Mouse (Mus musculus) kidney, postnatal 14 days (tissue): ENCODE results near the gene Vmn1r159.
"Not testable (repeated sequence)": the region's sequence is repeated elsewhere in the genome, so short reads cannot be mapped to it uniquely, and the experiment has no call there.

Experiments used
- DNase-seq: peaks from one replicate; pipeline ENCODE4 v3.0.0; 2022; ENCODE audit warnings: mixed read lengths

Vmn1r159 gene

DNA sequence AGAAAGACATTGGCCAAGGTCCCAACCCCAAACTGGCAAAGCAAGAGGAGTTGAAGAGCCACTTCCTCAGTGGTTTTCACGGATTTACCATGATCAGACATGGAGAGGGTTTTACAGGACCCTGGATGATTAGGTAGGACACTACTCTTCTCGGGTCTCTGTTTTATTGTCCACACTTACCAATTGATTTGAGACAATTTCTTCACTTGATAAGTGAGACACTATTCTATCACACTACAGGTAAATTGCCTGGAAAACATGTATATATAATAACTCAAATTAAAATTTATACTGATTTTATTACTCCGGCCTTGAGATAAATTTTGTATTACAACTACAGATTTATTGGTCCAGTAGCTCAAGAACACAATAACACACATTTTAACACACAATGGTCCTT lies at the start of gene Vmn1r159:
Gene Vmn1r159, minus strand, starts transcription at position 101 of the 400 bp plus-strand sequence.
- not testable (repeated sequence) for DNase-seq

DNA sequence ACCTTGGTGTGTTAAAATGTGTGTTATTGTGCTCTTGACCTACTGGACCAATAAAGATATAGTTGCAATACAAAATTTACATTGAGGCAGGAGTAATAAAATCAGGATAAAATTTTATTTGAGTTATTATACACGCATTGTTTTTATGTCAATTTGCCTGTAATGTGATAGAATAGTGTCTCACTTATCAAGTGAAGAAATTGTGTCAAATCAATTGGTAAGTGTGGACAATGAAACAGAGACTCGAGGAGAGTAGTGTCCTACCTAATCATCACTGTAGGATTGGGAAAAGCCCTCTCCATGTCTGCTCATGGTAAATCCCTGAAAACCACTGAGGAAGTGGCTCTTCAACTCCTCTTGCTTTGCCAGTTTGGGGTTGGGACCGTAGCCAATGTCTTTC lies 27.5 kb upstream of the Vmn1r159 start, which contains the start of gene Vmn1r160:
Gene Vmn1r160, plus strand, starts transcription at position 301 of the 400 bp plus-strand sequence.
- DNase-seq = not testable (repeated sequence)
